Mouse (Mus musculus): ENCODE data around the gene Olfr535. TPM values are rescaled to one million over a fixed set of nuclear protein-coding genes. Genes with fewer than 3 reads are reported as not detected.
"Not testable (repeated sequence)": the region's sequence is repeated elsewhere in the genome, so short reads cannot be mapped to it uniquely, and the experiment has no call there.

Olfr535 gene
- total and polyA plus RNA-seq, 3 experiments = 0.11 TPM; not detected in 2

GRCm38 (mm10) chr7:140494702-140495101 lies 10.7 kb downstream of the Olfr535 start:
- no peaks in the 10 kb centered on the region for H3K27me3 ChIP-seq (ENCODE audit: insufficient read depth, low read length)
- ATAC-seq (ENCODE audit: extremely low read depth, insufficient number of reproducible peaks, low FRiP score, poor library complexity, severe bottlenecking) (no peak), DNase-seq (ENCODE audit: low spot score) (no peak)
- no peak overlapping the region for H3K4me3 ChIP-seq (ENCODE audit: low read depth, low read length)
- H3K36me3 ChIP-seq (replicated peaks) = no peaks in the 10 kb centered on the region
- TF ChIP-seq CTCF (IDR thresholded peaks at IDR 0.05; ENCODE audit: low read depth, low read length) (no peak), TAL1 (conservative IDR thresholded peaks at IDR 0.05; ENCODE audit: low read depth, low read length) (no peak), GATA1 (IDR thresholded peaks at IDR 0.05; ENCODE audit: borderline replicate concordance, low read length) (no peak), GATA2 (IDR thresholded peaks at IDR 0.05; ENCODE audit: borderline replicate concordance, low read depth, low read length) (no peak), POLR2AphosphoS5 (IDR thresholded peaks at IDR 0.05; ENCODE audit: insufficient replicate concordance, low read depth, low read length) (no peak)
- no peaks in the 10 kb centered on the region for H3K4me1 ChIP-seq (ENCODE audit: insufficient read depth, low read depth, low read length)
- H3K9me3 ChIP-seq (replicated peaks) = no peaks in the 10 kb centered on the region

GRCm38 (mm10) chr7:140507346-140508021 lies 23.5 kb downstream of the Olfr535 start, which contains the start of gene Olfr536:
Gene Olfr536, minus strand, starts transcription at chr7:140507396.
- not testable (repeated sequence) for H3K4me1 ChIP-seq (ENCODE audit: insufficient read depth, low read depth, low read length); ATAC-seq (ENCODE audit: extremely low read depth, insufficient number of reproducible peaks, low FRiP score, poor library complexity, severe bottlenecking); H3K9me3 ChIP-seq (replicated peaks); H3K4me3 ChIP-seq (ENCODE audit: low read depth, low read length); H3K27me3 ChIP-seq (ENCODE audit: insufficient read depth, low read length); H3K36me3 ChIP-seq (replicated peaks); DNase-seq (ENCODE audit: low spot score)

- TF ChIP-seq GATA1 (IDR thresholded peaks at IDR 0.05; ENCODE audit: borderline replicate concordance, low read length) = no peak
- TF ChIP-seq GATA2 (IDR thresholded peaks at IDR 0.05; ENCODE audit: borderline replicate concordance, low read depth, low read length) = no peak
- ATAC-seq (ENCODE audit: extremely low read depth, insufficient number of reproducible peaks, low FRiP score, poor library complexity, severe bottlenecking) (no peak), DNase-seq (ENCODE audit: low spot score) (no peak)
Observed at GRCm38 (mm10) chr7:140539746-140540145, 55.7 kb downstream of the Olfr535 start.

More at GRCm38 (mm10) chr7:140539746-140540145, 55.7 kb downstream of the Olfr535 start:
- no peaks in the 10 kb centered on the region for H3K4me1 ChIP-seq (ENCODE audit: insufficient read depth, low read depth, low read length)
- no peak overlapping the region for H3K4me3 ChIP-seq (ENCODE audit: low read depth, low read length)
- no peaks in the 10 kb centered on the region for H3K9me3 ChIP-seq (replicated peaks)
- 0 out of 2 replicates have a peak, but pooled peaks cover 3% of the 10 kb centered on the region for H3K27me3 ChIP-seq (ENCODE audit: insufficient read depth, low read length)
- H3K36me3 ChIP-seq (replicated peaks) = no peaks in the 10 kb centered on the region

Other genes with a start within 250 kb of the Olfr535 start
- not detected in 2 replicates for gene 5830411N06Rik, start 236.9 kb upstream of the Olfr535 start, total RNA-seq (2014; fragmentation: Nextera tagmentation)
- gene 5830411N06Rik, start 236.9 kb upstream of the Olfr535 start, total RNA-seq (2017) = 0.05 TPM in 1 of 2 replicates, not detected in the other
- gene 5830411N06Rik, start 236.9 kb upstream of the Olfr535 start, polyA plus RNA-seq (2012) = not detected in 2 replicates
- gene Olfr525, start 163.4 kb upstream of the Olfr535 start, total RNA-seq (2014; fragmentation: Nextera tagmentation) = not detected in 2 replicates
- gene Olfr525, start 163.4 kb upstream of the Olfr535 start, total RNA-seq (2017) = 0.06 and 0.16 TPM in 2 replicates
- gene Olfr525, start 163.4 kb upstream of the Olfr535 start, polyA plus RNA-seq (2012) = not detected in 2 replicates
- gene Olfr527, start 150.2 kb upstream of the Olfr535 start, total RNA-seq (2014; fragmentation: Nextera tagmentation) = not detected in 2 replicates
- 0.06 and 0.44 TPM in 2 replicates for gene Olfr527, start 150.2 kb upstream of the Olfr535 start, total RNA-seq (2017)
- not detected in 2 replicates for gene Olfr527, start 150.2 kb upstream of the Olfr535 start, polyA plus RNA-seq (2012)
- not detected in 2 replicates for gene Olfr60, start 122.5 kb upstream of the Olfr535 start, total RNA-seq (2014; fragmentation: Nextera tagmentation)
- gene Olfr60, start 122.5 kb upstream of the Olfr535 start, total RNA-seq (2017) = 0.16 and 0.29 TPM in 2 replicates
- not detected in 2 replicates for gene Olfr60, start 122.5 kb upstream of the Olfr535 start, polyA plus RNA-seq (2012)
- not detected in 2 replicates for gene Olfr530, start 107.9 kb upstream of the Olfr535 start, total RNA-seq (2014; fragmentation: Nextera tagmentation)
- gene Olfr530, start 107.9 kb upstream of the Olfr535 start, total RNA-seq (2017) = 0.12 TPM in 1 of 2 replicates, not detected in the other
- gene Olfr530, start 107.9 kb upstream of the Olfr535 start, polyA plus RNA-seq (2012) = not detected in 2 replicates
- not detected in 2 replicates for gene Olfr531, start 81.3 kb upstream of the Olfr535 start, total RNA-seq (2014; fragmentation: Nextera tagmentation)
- 0.11 TPM in 1 of 2 replicates, not detected in the other for gene Olfr531, start 81.3 kb upstream of the Olfr535 start, total RNA-seq (2017)
- gene Olfr531, start 81.3 kb upstream of the Olfr535 start, polyA plus RNA-seq (2012) = not detected in 2 replicates
- gene Olfr532, start 62.6 kb upstream of the Olfr535 start, total RNA-seq (2014; fragmentation: Nextera tagmentation) = not detected in 2 replicates
- gene Olfr532, start 62.6 kb upstream of the Olfr535 start, total RNA-seq (2017) = 0.06 TPM in 1 of 2 replicates, not detected in the other
- not detected in 2 replicates for gene Olfr532, start 62.6 kb upstream of the Olfr535 start, polyA plus RNA-seq (2012)
- gene Olfr533, start 20.8 kb upstream of the Olfr535 start, total RNA-seq (2014; fragmentation: Nextera tagmentation) = not detected in 2 replicates
- 0.11 TPM in 1 of 2 replicates, not detected in the other for gene Olfr533, start 20.8 kb upstream of the Olfr535 start, total RNA-seq (2017)
- not detected in 2 replicates for gene Olfr533, start 20.8 kb upstream of the Olfr535 start, polyA plus RNA-seq (2012)
- gene Olfr536, start 23.2 kb downstream of the Olfr535 start, total RNA-seq (2014; fragmentation: Nextera tagmentation) = not detected in 2 replicates
- 0.06 and 0.66 TPM in 2 replicates for gene Olfr536, start 23.2 kb downstream of the Olfr535 start, total RNA-seq (2017)
- gene Olfr536, start 23.2 kb downstream of the Olfr535 start, polyA plus RNA-seq (2012) = not detected in 2 replicates
- gene Olfr538, start 83.7 kb downstream of the Olfr535 start, total RNA-seq (2014; fragmentation: Nextera tagmentation) = not detected in 2 replicates
- not detected in 2 replicates for gene Olfr538, start 83.7 kb downstream of the Olfr535 start, total RNA-seq (2017)
- not detected in 2 replicates for gene Olfr538, start 83.7 kb downstream of the Olfr535 start, polyA plus RNA-seq (2012)
- not detected in 2 replicates for gene Olfr46, start 117.1 kb downstream of the Olfr535 start, total RNA-seq (2014; fragmentation: Nextera tagmentation)
- gene Olfr46, start 117.1 kb downstream of the Olfr535 start, total RNA-seq (2017) = 0.06 and 0.49 TPM in 2 replicates
- gene Olfr46, start 117.1 kb downstream of the Olfr535 start, polyA plus RNA-seq (2012) = not detected in 2 replicates
- gene Olfr61, start 144.8 kb downstream of the Olfr535 start, total RNA-seq (2014; fragmentation: Nextera tagmentation) = not detected in 2 replicates
- not detected in 2 replicates for gene Olfr61, start 144.8 kb downstream of the Olfr535 start, total RNA-seq (2017)
- not detected in 2 replicates for gene Olfr61, start 144.8 kb downstream of the Olfr535 start, polyA plus RNA-seq (2012)
- gene Olfr53, start 162.2 kb downstream of the Olfr535 start, total RNA-seq (2014; fragmentation: Nextera tagmentation) = not detected in 2 replicates
- gene Olfr53, start 162.2 kb downstream of the Olfr535 start, total RNA-seq (2017) = 0.17 TPM in 1 of 2 replicates, not detected in the other
- gene Olfr53, start 162.2 kb downstream of the Olfr535 start, polyA plus RNA-seq (2012) = not detected in 2 replicates
- gene Olfr539, start 175.7 kb downstream of the Olfr535 start, total RNA-seq (2014; fragmentation: Nextera tagmentation) = 0.05 TPM in 1 of 2 replicates, not detected in the other
- gene Olfr539, start 175.7 kb downstream of the Olfr535 start, total RNA-seq (2017) = 0.06 and 0.11 TPM in 2 replicates
- gene Olfr539, start 175.7 kb downstream of the Olfr535 start, polyA plus RNA-seq (2012) = not detected in 2 replicates
- gene Olfr45, start 197.7 kb downstream of the Olfr535 start, total RNA-seq (2014; fragmentation: Nextera tagmentation) = not detected in 2 replicates
- 0.11 and 0.12 TPM in 2 replicates for gene Olfr45, start 197.7 kb downstream of the Olfr535 start, total RNA-seq (2017)
- not detected in 2 replicates for gene Olfr45, start 197.7 kb downstream of the Olfr535 start, polyA plus RNA-seq (2012)
- not detected in 2 replicates for gene Olfr541, start 213.1 kb downstream of the Olfr535 start, total RNA-seq (2014; fragmentation: Nextera tagmentation)
- 0.38 TPM in 1 of 2 replicates, not detected in the other for gene Olfr541, start 213.1 kb downstream of the Olfr535 start, total RNA-seq (2017)
- not detected in 2 replicates for gene Olfr541, start 213.1 kb downstream of the Olfr535 start, polyA plus RNA-seq (2012)

All from G1E (cell line).